Mouse (Mus musculus): ENCODE measurements at regions not wholly inside any gene's neighbourhood (a gene's known extent, or its start where the extent isn't known, plus 50 kb on each side); places are given as distances from the start of the nearest gene placed in this dataset.

GRCm38 (mm10) chr19:36178828-36179251, 58.9 kb upstream of the Ankrd1 start:
- Histone ChIP-seq H3K4me1 (peaks cover 23% of the 10 kb centered on the region), H3K4me2 (no peak overlapping the region), H3K36me3 (no peaks in the 10 kb centered on the region), H3K4me3 (no peak overlapping the region), H3K9me3 (no peaks in the 10 kb centered on the region), H3K9ac (no peak overlapping the region), H3K27me3 (no peaks in the 10 kb centered on the region), H3K27ac (no peak overlapping the region; the same call in 1 of the 2 replicates)
- ATAC-seq (ENCODE audit: borderline replicate concordance, extremely low read depth, low FRiP score, low TSS enrichment), result peak; percentile 67; the same call in 1 of the 2 replicates
- 34% methylated on average over 6 of the region's 6 CpGs for WGBS

GRCm38 (mm10) chr19:36180329-36180728, 60.4 kb upstream of the Ankrd1 start:
- Histone ChIP-seq H3K27me3 (no peaks in the 10 kb centered on the region), H3K9me3 (no peaks in the 10 kb centered on the region), H3K4me1 (peaks cover 23% of the 10 kb centered on the region), H3K4me3 (no peak overlapping the region), H3K9ac (no peak overlapping the region), H3K27ac (no peak overlapping the region), H3K4me2 (no peak overlapping the region), H3K36me3 (no peaks in the 10 kb centered on the region)
- no peak for ATAC-seq (ENCODE audit: borderline replicate concordance, extremely low read depth, low FRiP score, low TSS enrichment)
- WGBS, result 79% methylated on average over 7 of the region's 7 CpGs

- peaks cover 23% of the 10 kb centered on the region for H3K4me1 ChIP-seq
- H3K27me3 ChIP-seq, result no peaks in the 10 kb centered on the region
- H3K4me3 ChIP-seq, result no peak overlapping the region
- H3K4me2 ChIP-seq, result no peak overlapping the region
- 30% methylated on average over 2 of the region's 2 CpGs for WGBS
- H3K36me3 ChIP-seq, result no peaks in the 10 kb centered on the region
- peak; percentile 76; the same call in 1 of the 2 replicates for ATAC-seq (ENCODE audit: borderline replicate concordance, extremely low read depth, low FRiP score, low TSS enrichment)
- H3K9ac ChIP-seq, result no peak overlapping the region
- no peaks in the 10 kb centered on the region for H3K9me3 ChIP-seq
- H3K27ac ChIP-seq, result no peak overlapping the region
Measured at GRCm38 (mm10) chr19:36181535-36181934, 61.6 kb upstream of the Ankrd1 start.

DNA sequence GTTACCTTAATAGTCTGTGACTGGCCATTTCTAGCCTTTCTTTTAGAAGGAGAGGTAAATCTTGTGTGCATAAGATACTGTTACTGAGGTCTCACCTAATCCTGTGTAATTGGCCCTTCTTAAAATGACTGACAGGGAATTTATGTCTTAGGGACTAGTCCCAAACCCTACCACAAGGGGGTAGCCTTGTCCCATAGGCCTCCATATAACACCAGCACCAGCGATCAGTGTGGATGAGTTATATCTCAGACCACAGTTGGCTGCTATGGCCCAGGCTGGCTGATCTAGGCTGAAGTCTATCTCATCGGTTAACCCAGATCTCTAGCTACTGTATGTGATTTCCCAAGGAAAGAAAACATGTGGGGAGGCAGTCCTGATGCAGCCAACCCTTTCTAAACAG, 63.2 kb upstream of the Ankrd1 start:
- Histone ChIP-seq H3K27ac (no peak overlapping the region), H3K4me3 (no peak overlapping the region), H3K27me3 (no peaks in the 10 kb centered on the region), H3K36me3 (no peaks in the 10 kb centered on the region), H3K9ac (no peak overlapping the region), H3K9me3 (no peaks in the 10 kb centered on the region), H3K4me1 (peaks cover 22% of the 10 kb centered on the region), H3K4me2 (no peak overlapping the region)
- WGBS, result 26% methylated on average over 2 of the region's 2 CpGs
- peak; percentile 38; the same call in 1 of the 2 replicates for ATAC-seq (ENCODE audit: borderline replicate concordance, extremely low read depth, low FRiP score, low TSS enrichment)

- Histone ChIP-seq H3K27ac (no peak overlapping the region), H3K4me1 (no peaks in the 10 kb centered on the region), H3K9me3 (no peaks in the 10 kb centered on the region), H3K36me3 (no peaks in the 10 kb centered on the region), H3K4me2 (no peak overlapping the region), H3K9ac (no peak overlapping the region), H3K4me3 (no peak overlapping the region), H3K27me3 (no peaks in the 10 kb centered on the region)
- WGBS, result 86% methylated on average over 5 of the region's 5 CpGs
- no peak for ATAC-seq (ENCODE audit: borderline replicate concordance, extremely low read depth, low FRiP score, low TSS enrichment)
Measured at GRCm38 (mm10) chr19:36189662-36190061, 69.8 kb upstream of the Ankrd1 start.

DNA sequence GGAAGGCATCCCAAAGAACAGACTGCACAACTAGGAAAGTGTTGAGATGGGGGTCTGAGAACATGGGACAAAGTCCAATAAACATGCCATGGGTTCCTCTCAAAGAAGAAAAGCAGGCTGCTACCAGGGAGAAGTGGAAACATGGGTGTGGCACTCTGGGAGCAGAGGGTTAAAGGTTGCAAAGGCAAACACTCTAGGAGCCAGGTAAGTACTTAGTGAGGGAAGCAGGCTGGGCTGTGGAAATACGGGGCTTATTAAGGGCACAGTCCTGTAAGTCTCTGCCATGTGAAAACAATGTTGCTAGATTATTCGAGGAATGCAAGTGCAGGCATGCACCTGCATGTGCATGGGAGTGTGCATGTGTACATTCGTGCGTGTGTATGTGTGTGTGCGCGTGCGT, 71.7 kb upstream of the Ankrd1 start:
- Histone ChIP-seq H3K27me3 (no peaks in the 10 kb centered on the region), H3K9me3 (no peaks in the 10 kb centered on the region), H3K27ac (no peak overlapping the region), H3K36me3 (no peaks in the 10 kb centered on the region), H3K4me1 (no peaks in the 10 kb centered on the region), H3K4me3 (no peak overlapping the region), H3K9ac (no peak overlapping the region), H3K4me2 (no peak overlapping the region)
- 85% methylated on average over 7 of the region's 7 CpGs for WGBS
- no peak for ATAC-seq (ENCODE audit: borderline replicate concordance, extremely low read depth, low FRiP score, low TSS enrichment)

- no peaks in the 10 kb centered on the region for H3K27me3 ChIP-seq
- peaks cover 14% of the 10 kb centered on the region for H3K4me1 ChIP-seq
- WGBS, result 88% methylated on average over 2 of the region's 2 CpGs
- no peak overlapping the region for H3K4me2 ChIP-seq
- H3K9ac ChIP-seq, result no peak overlapping the region
- H3K36me3 ChIP-seq, result no peaks in the 10 kb centered on the region
- no peak overlapping the region for H3K4me3 ChIP-seq
- no peak for ATAC-seq (ENCODE audit: borderline replicate concordance, extremely low read depth, low FRiP score, low TSS enrichment)
- H3K9me3 ChIP-seq, result no peaks in the 10 kb centered on the region
- H3K27ac ChIP-seq, result no peak overlapping the region
Measured at GRCm38 (mm10) chr19:36204269-36204668, 84.4 kb upstream of the Ankrd1 start.

- Histone ChIP-seq H3K27me3 (no peaks in the 10 kb centered on the region), H3K4me3 (no peak overlapping the region), H3K4me2 (no peak overlapping the region), H3K36me3 (no peaks in the 10 kb centered on the region), H3K4me1 (peaks cover 14% of the 10 kb centered on the region), H3K9me3 (no peaks in the 10 kb centered on the region), H3K27ac (no peak overlapping the region), H3K9ac (no peak overlapping the region)
- WGBS, result 92% methylated on average over 8 of the region's 8 CpGs
- no peak for ATAC-seq (ENCODE audit: borderline replicate concordance, extremely low read depth, low FRiP score, low TSS enrichment)
Measured at GRCm38 (mm10) chr19:36204965-36205718, 85.2 kb upstream of the Ankrd1 start.

DNA sequence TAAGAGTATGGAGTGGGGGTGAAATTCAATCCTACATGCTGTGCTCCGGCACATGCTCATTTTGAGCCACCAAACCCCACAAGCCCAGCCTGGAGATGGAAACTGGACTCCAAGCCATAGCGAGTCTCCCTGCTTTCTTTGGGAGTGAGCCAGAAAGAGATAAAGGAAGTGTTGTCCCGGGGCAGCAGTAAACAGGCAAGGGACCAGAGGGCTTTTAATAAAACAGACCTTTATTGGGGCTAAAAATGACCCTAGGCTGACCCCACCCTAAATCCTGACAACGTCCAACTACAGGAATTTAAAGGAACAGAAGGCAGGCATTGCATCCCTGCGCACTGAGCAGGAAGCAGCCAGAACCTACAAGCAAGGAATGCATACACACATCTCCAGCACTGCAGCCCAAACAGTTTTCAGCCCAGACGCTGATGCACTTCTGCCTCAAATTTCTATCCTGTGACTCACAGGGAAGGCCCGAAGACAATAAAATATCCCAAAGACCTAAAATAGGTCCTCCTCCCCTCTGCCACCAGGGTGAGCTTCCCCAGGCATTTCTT, 87.9 kb upstream of the Ankrd1 start:
- Histone ChIP-seq H3K9ac (no peak overlapping the region), H3K36me3 (no peaks in the 10 kb centered on the region), H3K4me2 (peak overlapping the region; percentile 26), H3K27me3 (no peaks in the 10 kb centered on the region), H3K9me3 (no peaks in the 10 kb centered on the region), H3K4me3 (no peak overlapping the region), H3K4me1 (peaks cover 14% of the 10 kb centered on the region), H3K27ac (peak overlapping the region; percentile 47)
- peak; percentile 79 for ATAC-seq (ENCODE audit: borderline replicate concordance, extremely low read depth, low FRiP score, low TSS enrichment)
- WGBS, result 22% methylated on average over 7 of the region's 7 CpGs

DNA sequence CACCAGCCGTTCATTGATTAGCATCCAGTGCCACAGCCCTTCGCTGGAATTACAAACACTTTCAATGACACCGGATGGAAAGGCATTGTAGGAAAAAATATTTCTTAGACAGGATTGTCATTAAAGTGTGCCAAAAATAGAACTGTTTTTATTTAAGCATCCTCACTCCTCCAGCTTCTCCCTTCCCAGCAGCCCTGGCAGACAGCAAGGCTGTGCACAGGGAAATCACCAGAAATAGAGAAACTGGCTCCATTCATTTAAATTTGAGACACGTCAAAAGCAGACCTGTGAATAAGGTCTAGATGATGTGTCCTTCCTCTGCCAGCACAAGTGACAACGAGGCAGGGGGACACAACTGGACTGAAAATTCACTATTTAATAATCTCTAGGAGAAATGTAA, 88.5 kb upstream of the Ankrd1 start:
- H3K9ac ChIP-seq, result no peak overlapping the region
- no peak overlapping the region; the same call in 1 of the 2 replicates for H3K4me2 ChIP-seq
- no peaks in the 10 kb centered on the region for H3K36me3 ChIP-seq
- peaks cover 16% of the 10 kb centered on the region for H3K4me1 ChIP-seq
- ATAC-seq (ENCODE audit: borderline replicate concordance, extremely low read depth, low FRiP score, low TSS enrichment), result no peak
- no peak overlapping the region for H3K4me3 ChIP-seq
- H3K27ac ChIP-seq, result no peak overlapping the region
- H3K9me3 ChIP-seq, result no peaks in the 10 kb centered on the region
- 35% methylated on average over 5 of the region's 5 CpGs for WGBS
- H3K27me3 ChIP-seq, result no peaks in the 10 kb centered on the region

- Histone ChIP-seq H3K9me3 (no peaks in the 10 kb centered on the region), H3K27ac (no peak overlapping the region), H3K27me3 (no peaks in the 10 kb centered on the region), H3K4me1 (peaks cover 24% of the 10 kb centered on the region), H3K4me2 (no peak overlapping the region), H3K36me3 (no peaks in the 10 kb centered on the region), H3K9ac (no peak overlapping the region), H3K4me3 (no peak overlapping the region)
- no peak for ATAC-seq (ENCODE audit: borderline replicate concordance, extremely low read depth, low FRiP score, low TSS enrichment)
- 32% methylated on average over 8 of the region's 8 CpGs for WGBS
Measured at GRCm38 (mm10) chr19:36213461-36213860, 93.6 kb upstream of the Ankrd1 start.

DNA sequence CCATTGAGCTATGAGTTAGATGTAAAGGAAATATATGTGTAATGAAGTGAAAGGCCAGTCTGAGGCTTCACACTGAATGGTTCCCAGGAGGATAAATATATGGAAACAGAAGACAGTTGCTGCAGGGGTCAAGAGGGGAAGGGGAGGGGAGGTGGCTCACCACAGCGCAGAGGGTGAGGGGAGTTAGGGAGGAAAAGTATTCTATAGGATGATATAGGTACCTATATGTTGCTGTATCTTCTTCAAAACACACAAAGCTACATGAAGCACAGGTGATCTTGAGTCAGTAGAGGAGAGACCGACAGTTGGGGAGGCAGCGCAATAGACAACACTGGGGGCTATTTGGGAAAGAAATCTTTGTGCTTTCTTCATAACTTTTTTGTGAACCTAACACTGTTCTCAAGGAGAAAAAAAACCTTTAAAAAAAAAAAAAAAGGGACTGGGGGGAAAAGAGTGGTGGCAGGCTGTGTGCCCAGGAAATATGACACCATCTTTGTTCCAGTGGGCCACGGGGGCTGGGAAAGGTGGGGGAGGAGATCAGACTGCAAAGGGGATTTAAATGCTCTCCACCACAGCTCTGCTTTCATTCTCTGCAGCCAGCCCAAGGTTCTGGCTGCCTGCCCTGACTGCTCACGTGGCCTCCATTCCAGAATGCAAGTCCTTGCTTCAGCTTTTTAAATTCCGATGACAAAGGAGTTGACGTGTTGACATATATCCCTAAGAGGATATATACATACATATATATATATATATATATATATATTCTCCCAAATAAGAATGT, 94.5 kb upstream of the Ankrd1 start:
- Histone ChIP-seq H3K9me3 (no peaks in the 10 kb centered on the region), H3K4me2 (peak overlapping the region; percentile 26), H3K27me3 (no peaks in the 10 kb centered on the region), H3K36me3 (no peaks in the 10 kb centered on the region), H3K27ac (peak overlapping the region; percentile 47; the same call in 1 of the 2 replicates), H3K9ac (no peak overlapping the region), H3K4me3 (no peak overlapping the region), H3K4me1 (peaks cover 21% of the 10 kb centered on the region)
- 16% methylated on average over 7 of the region's 7 CpGs for WGBS
- ATAC-seq (ENCODE audit: borderline replicate concordance, extremely low read depth, low FRiP score, low TSS enrichment), result peak; percentile 87; the same call in 1 of the 2 replicates

Data from lung, embryonic 15.5 days (tissue).